In genomic region chr9:98973101-98973521, GRCm38 (mm10) we compare ENCODE assay signal across 8 mouse cellular contexts. TPM values are rescaled to one million over a fixed set of nuclear protein-coding genes. Genes with fewer than 3 reads are reported as not detected.
DNase-seq lines count a peak whose midpoint lies in the region; ATAC-seq lines count a peak whose summit lies in the region.

No protein-coding gene starts in this region.

- H3K4me2 ChIP-seq in heart, embryonic 12.5 days = peak overlapping the region; percentile 87
- H3K4me2 ChIP-seq in hindbrain, embryonic 13.5 days = peak overlapping the region; percentile 54
- peak overlapping the region; percentile 50 for H3K4me2 ChIP-seq in midbrain, embryonic 14.5 days (ENCODE audit: low read length)

- no peaks in the 10 kb centered on the region for H3K36me3 ChIP-seq in heart, embryonic 12.5 days
- no peaks in the 10 kb centered on the region for H3K36me3 ChIP-seq in hindbrain, embryonic 13.5 days
- no peaks in the 10 kb centered on the region for H3K36me3 ChIP-seq in midbrain, embryonic 14.5 days (ENCODE audit: control insufficient read depth, insufficient read depth, low read length)

- no peak for DNase-seq in heart, adult 9 months (ENCODE audit: low spot score in 2 of 2)
- DNase-seq in R1 (ENCODE audit: low read depth, low spot score) = peak; percentile 18
- DNase-seq in midbrain, embryonic 14.5 days = peak; percentile 53
- DNase-seq in gastrocnemius, postnatal 14 days = no peak
- DNase-seq in gastrocnemius, postnatal 25 days = no peak

- ATAC-seq in heart, embryonic 12.5 days (ENCODE audit: insufficient number of reproducible peaks, low FRiP score) = no peak
- ATAC-seq in hindbrain, embryonic 13.5 days (ENCODE audit: low FRiP score) = peak; percentile 49; the same call in 1 of the 2 replicates
- ATAC-seq in midbrain, embryonic 14.5 days (ENCODE audit: low FRiP score, low TSS enrichment) = no peak
- ATAC-seq in cerebellum, adult (ENCODE audit: insufficient number of reproducible peaks, low FRiP score, low TSS enrichment) = no peak; the same call in 1 of the 2 replicates

- H3K27ac ChIP-seq in heart, embryonic 12.5 days (ENCODE audit: poor library complexity, severe bottlenecking) = no peak overlapping the region
- no peak overlapping the region for H3K27ac ChIP-seq in hindbrain, embryonic 13.5 days
- no peak overlapping the region for H3K27ac ChIP-seq in midbrain, embryonic 14.5 days (replicated peaks; ENCODE audit: low read depth, low read length)

- intact Hi-C loops in gastrocnemius, postnatal 14 days (cut with DNase I; ENCODE audit: low total_unique reads) = no loop called here

- H3K27me3 ChIP-seq in heart, embryonic 12.5 days (replicated peaks) = peaks cover 85% of the 10 kb centered on the region
- H3K27me3 ChIP-seq in hindbrain, embryonic 13.5 days = peaks cover 99% of the 10 kb centered on the region
- H3K27me3 ChIP-seq in midbrain, embryonic 14.5 days (ENCODE audit: control insufficient read depth, insufficient read depth, low read length) = peaks cover 72% of the 10 kb centered on the region

- WGBS in heart, embryonic 12.5 days = under 1% methylated on average over 40 of the region's 40 CpGs
- under 1% methylated on average over 40 of the region's 40 CpGs for WGBS in hindbrain, embryonic 13.5 days
- WGBS in midbrain, embryonic 14.5 days = under 1% methylated on average over 40 of the region's 40 CpGs

- H3K9ac ChIP-seq in heart, embryonic 12.5 days = peak overlapping the region; percentile 46
- H3K9ac ChIP-seq in hindbrain, embryonic 13.5 days = peak overlapping the region; percentile 39; the same call in 1 of the 2 replicates
- 0 out of 2 replicates have a peak overlapping the region, but pooled peaks have one; percentile 24 for H3K9ac ChIP-seq in midbrain, embryonic 14.5 days (replicated peaks; ENCODE audit: low read length)

- H3K4me1 ChIP-seq in heart, embryonic 12.5 days (replicated peaks) = peaks cover 6% of the 10 kb centered on the region; the same call in 1 of the 2 replicates
- H3K4me1 ChIP-seq in hindbrain, embryonic 13.5 days (replicated peaks) = peaks cover 7% of the 10 kb centered on the region
- H3K4me1 ChIP-seq in midbrain, embryonic 14.5 days (ENCODE audit: control insufficient read depth, insufficient read depth, low read length) = peaks cover 6% of the 10 kb centered on the region; the same call in 1 of the 2 replicates

- H3K4me3 ChIP-seq in heart, embryonic 12.5 days = peak overlapping the region; percentile 51
- H3K4me3 ChIP-seq in hindbrain, embryonic 13.5 days = peak overlapping the region; percentile 31
- H3K4me3 ChIP-seq in midbrain, embryonic 14.5 days (replicated peaks; ENCODE audit: low read depth, low read length) = peak overlapping the region; percentile 24

- H3K9me3 ChIP-seq in heart, embryonic 12.5 days (replicated peaks) = peaks cover 5% of the 10 kb centered on the region; the same call in 1 of the 2 replicates
- H3K9me3 ChIP-seq in hindbrain, embryonic 13.5 days = no peaks in the 10 kb centered on the region
- H3K9me3 ChIP-seq in midbrain, embryonic 14.5 days (ENCODE audit: control insufficient read depth, low read length) = no peaks in the 10 kb centered on the region

RNA-seq across cellular contexts. Expression of gene Faim, which starts 13.1 kb away (rescaled TPM):
- polyA plus RNA-seq in heart, embryonic 12.5 days (2016; fragmentation: Nextera tagmentation; extraction: Ambion mirVana) = 34.6 and 35.7 TPM in 2 replicates
- 111 and 117 TPM in 2 replicates for polyA plus RNA-seq in hindbrain, embryonic 13.5 days (2015; fragmentation: Nextera tagmentation; extraction: Ambion mirVana)
- 112 and 126 TPM in 2 replicates for polyA plus RNA-seq in midbrain, embryonic 14.5 days (2014; fragmentation: Nextera tagmentation; extraction: Ambion mirVana)
- total RNA-seq in gastrocnemius, postnatal 14 days (2021) = 1 to 10 TPM; 4.0 to 4.5 TPM
- 1 to 10 TPM; 2.2 to 2.9 TPM for total RNA-seq in gastrocnemius, postnatal 25 days (2021)

RNA-seq across cellular contexts. Expression of gene Foxl2, which starts 18.0 kb away (rescaled TPM):
- polyA plus RNA-seq in heart, embryonic 12.5 days (2016; fragmentation: Nextera tagmentation; extraction: Ambion mirVana) = not detected in 2 replicates
- polyA plus RNA-seq in hindbrain, embryonic 13.5 days (2015; fragmentation: Nextera tagmentation; extraction: Ambion mirVana) = 0.61 TPM in 2 replicates
- 0.45 and 0.95 TPM in 2 replicates for polyA plus RNA-seq in midbrain, embryonic 14.5 days (2014; fragmentation: Nextera tagmentation; extraction: Ambion mirVana)
- not detected for total RNA-seq in gastrocnemius, postnatal 14 days (2021)
- under 1 TPM in 1 of 2 experiments, not detected in 1; 0.27 TPM for total RNA-seq in gastrocnemius, postnatal 25 days (2021)

Comparison
In these comparisons a context has a peak if more than half of its experiments do, and no peak if none do; other contexts are left out.
1. DNase-seq: peak in R1 (single experiment) and midbrain, embryonic 14.5 days (single experiment); none in heart, adult 9 months (0 of 2), gastrocnemius, postnatal 14 days (single experiment) and gastrocnemius, postnatal 25 days (single experiment).
2. Peak in every context shown above with its lines, with median percentiles within 50 percentile points of each other: H3K4me2 ChIP-seq, H3K4me3 ChIP-seq and H3K9ac ChIP-seq.